Comparison of ENCODE assay signal across 9 mouse cellular contexts in genomic region chr16:4658781-4659245, GRCm38 (mm10). TPM values are rescaled to one million over a fixed set of nuclear protein-coding genes. Genes with fewer than 3 reads are reported as not detected.
DNase-seq lines count a peak whose midpoint lies in the region; ATAC-seq and TF ChIP-seq lines count a peak whose summit lies in the region.
"Had no signal": no experiment of that assay in that cellular context is flagged by ENCODE, and none has a peak within 500 bp of the region (broad histone marks: within the 10 kb centered on the region; RNA-seq: fewer than 3 reads in every experiment).

No protein-coding gene starts in this region.

- no peak for TF ChIP-seq POLR2A in cortical plate, adult 2 months (IDR thresholded peaks at IDR 0.05; ENCODE audit: extremely low read depth, insufficient read depth, low read length)

- WGBS in limb, embryonic 12.5 days, result 6% methylated on average over 11 of the region's 11 CpGs

- peak overlapping the region; percentile 47 for H3K4me2 ChIP-seq in limb, embryonic 12.5 days

- no peak overlapping the region for H3K4me3 ChIP-seq in cortical plate, adult 2 months (ENCODE audit: insufficient read depth, low read length)
- H3K4me3 ChIP-seq in limb, embryonic 12.5 days (replicated peaks), result peak overlapping the region; percentile 11; the same call in 1 of the 2 replicates

- 0 out of 2 replicates have a peak overlapping the region, but pooled peaks have one; percentile 24 for H3K9ac ChIP-seq in limb, embryonic 12.5 days (replicated peaks)
- H3K9ac ChIP-seq: liver, embryonic 14.5 days had no signal

- no peaks in the 10 kb centered on the region for H3K27me3 ChIP-seq in limb, embryonic 12.5 days

- H3K27ac ChIP-seq in cortical plate, adult 2 months (ENCODE audit: insufficient read depth, low read length), result 0 out of 2 replicates have a peak overlapping the region, but pooled peaks have one; percentile 18
- H3K27ac ChIP-seq in limb, embryonic 12.5 days, result peak overlapping the region; percentile 97
- H3K27ac ChIP-seq: liver, embryonic 14.5 days had no signal

- peak; percentile 48 for DNase-seq in layer of hippocampus, adult 11-12 months (ENCODE audit: low spot score)
- DNase-seq in layer of hippocampus, postnatal 10 days (ENCODE audit: low spot score in 2 of 2), result no peak
- peak; percentile 97 for DNase-seq in forelimb bud, embryonic 11.5 days (ENCODE audit: low read depth, low spot score)
- DNase-seq in retina, embryonic 14.5 days (ENCODE audit: low spot score), result peak; percentile 34
- DNase-seq in T-cell, adult 2 months (ENCODE audit: low spot score), result no peak

- peaks cover 6% of the 10 kb centered on the region; the same call in 1 of the 2 replicates for H3K4me1 ChIP-seq in cortical plate, adult 2 months (ENCODE audit: control insufficient read depth, insufficient read depth, low read length)
- peaks cover 67% of the 10 kb centered on the region for H3K4me1 ChIP-seq in limb, embryonic 12.5 days (replicated peaks)

- no peaks in the 10 kb centered on the region for H3K9me3 ChIP-seq in limb, embryonic 12.5 days

- TF ChIP-seq CTCF in cortical plate, adult 2 months (IDR thresholded peaks at IDR 0.05; ENCODE audit: extremely low read depth, insufficient read depth, low read length), result no peak

- peaks cover 33% of the 10 kb centered on the region for H3K36me3 ChIP-seq in limb, embryonic 12.5 days

- ATAC-seq in limb, embryonic 12.5 days (ENCODE audit: insufficient number of reproducible peaks, insufficient read depth, low FRiP score, low TSS enrichment, low read depth), result peak; percentile 95
- ATAC-seq in CD4-positive, CD25-positive, alpha-beta regulatory T cell, adult 4 months, result no peak

RNA-seq across cellular contexts. Expression of gene Dnaja3, which starts 19.0 kb away (rescaled TPM):
- 10 to 100 TPM; 52.7 to 55.1 TPM for total RNA-seq in layer of hippocampus, postnatal 10 days (2021)
- 48.8 and 50.6 TPM in 2 replicates for polyA plus RNA-seq in cortical plate, adult 2 months (2012; rRNA removed)
- 55.1 and 58.0 TPM in 2 replicates for polyA plus RNA-seq in limb, embryonic 12.5 days (2016; fragmentation: Nextera tagmentation; extraction: Ambion mirVana)
- polyA plus RNA-seq in CD4-positive, CD25-positive, alpha-beta regulatory T cell, adult 4 months (2017; shearing (Covaris generic)), result 10 to 100 TPM; 24.4 to 29.0 TPM

RNA-seq across cellular contexts. Expression of gene Vasn, which starts 19.1 kb away (rescaled TPM):
- 1 to 10 TPM; 5.1 to 5.7 TPM for total RNA-seq in layer of hippocampus, postnatal 10 days (2021)
- 10.1 and 11.2 TPM in 2 replicates for polyA plus RNA-seq in cortical plate, adult 2 months (2012; rRNA removed)
- 29.4 and 30.4 TPM in 2 replicates for polyA plus RNA-seq in limb, embryonic 12.5 days (2016; fragmentation: Nextera tagmentation; extraction: Ambion mirVana)
- polyA plus RNA-seq in CD4-positive, CD25-positive, alpha-beta regulatory T cell, adult 4 months (2017; shearing (Covaris generic)), result 1 to 10 TPM; 2.2 to 2.9 TPM

RNA-seq across cellular contexts. Expression of gene Coro7, which starts 20.8 kb away (rescaled TPM):
- 100 to 1,000 TPM in 1 of 2 experiments, 10 to 100 TPM in 1; 93.5 to 116 TPM for total RNA-seq in layer of hippocampus, postnatal 10 days (2021)
- polyA plus RNA-seq in cortical plate, adult 2 months (2012; rRNA removed), result 103 and 104 TPM in 2 replicates
- polyA plus RNA-seq in limb, embryonic 12.5 days (2016; fragmentation: Nextera tagmentation; extraction: Ambion mirVana), result 18.6 and 19.6 TPM in 2 replicates
- polyA plus RNA-seq in CD4-positive, CD25-positive, alpha-beta regulatory T cell, adult 4 months (2017; shearing (Covaris generic)), result 100 to 1,000 TPM; 102 to 174 TPM

RNA-seq across cellular contexts. Expression of gene Pam16, which starts 34.0 kb away (rescaled TPM):
- 10 to 100 TPM; 71.0 to 77.1 TPM for total RNA-seq in layer of hippocampus, postnatal 10 days (2021)
- 99.3 and 101 TPM in 2 replicates for polyA plus RNA-seq in cortical plate, adult 2 months (2012; rRNA removed)
- 111 and 120 TPM in 2 replicates for polyA plus RNA-seq in limb, embryonic 12.5 days (2016; fragmentation: Nextera tagmentation; extraction: Ambion mirVana)
- 10 to 100 TPM; 35.7 TPM for polyA plus RNA-seq in CD4-positive, CD25-positive, alpha-beta regulatory T cell, adult 4 months (2017; shearing (Covaris generic))

Comparison
In these comparisons a context has a peak if more than half of its experiments do, and no peak if none do; other contexts are left out.
1. DNase-seq: peak in layer of hippocampus, adult 11-12 months (single experiment), forelimb bud, embryonic 11.5 days (single experiment) and retina, embryonic 14.5 days (single experiment); none in layer of hippocampus, postnatal 10 days (0 of 2) and T-cell, adult 2 months (single experiment).